Mouse (Mus musculus) erythroblast, embryonic 14.5 days (primary cell): ENCODE data around the gene Usp37.

Experiments used
- GATA1 ChIP-seq: IDR thresholded peaks from 2 replicates; pipeline ENCODE4 v1.6.1; 2012; ENCODE audit warnings: low read length, inconsistent platforms, mixed read lengths
- TAL1 ChIP-seq: IDR thresholded peaks from 3 replicates; pipeline ENCODE4 v1.6.1; 2012; ENCODE audit warnings: low read length, inconsistent platforms, mixed read lengths

- TF ChIP-seq GATA1 (no peak), TAL1 (no peak)
These were observed 149.8 kb downstream of the Usp37 start for GRCm38 (mm10) chr1:74394311-74394710.
